Mouse (Mus musculus): ENCODE measurements around the gene Adam10. TPM values are rescaled to one million over a fixed set of nuclear protein-coding genes. Genes with fewer than 3 reads are reported as not detected.

The Adam10 gene
- polyA plus RNA-seq, 1 experiment = 36.8 TPM

GRCm38 (mm10) chr9:70655764-70656129 is 23.1 kb upstream of the Adam10 start:
- Histone ChIP-seq H3K4me1 (ENCODE audit: control insufficient read depth, insufficient read depth, low read length) (peaks cover 2% of the 10 kb centered on the region), H3K4me3 (replicated peaks; ENCODE audit: control insufficient read depth, low read depth, low read length) (peak overlapping the region; percentile 91), H3K27ac (ENCODE audit: control insufficient read depth, insufficient read depth, low read depth, low read length, poor library complexity) (no peak overlapping the region)
- WGBS = 23% methylated on average over 2 of the region's 2 CpGs
- TF ChIP-seq POLR2A (IDR thresholded peaks at IDR 0.05; ENCODE audit: borderline replicate concordance, control insufficient read depth, low read depth, low read length) (no peak), CTCF (IDR thresholded peaks at IDR 0.05; ENCODE audit: control insufficient read depth, insufficient read depth, low read length) (no peak)

GRCm38 (mm10) chr9:70656130-70657007 is 22.4 kb upstream of the Adam10 start, which contains the start of gene Gm10642:
Gene Gm10642, plus strand, starts transcription at chr9:70656251.
- Histone ChIP-seq H3K27ac (ENCODE audit: control insufficient read depth, insufficient read depth, low read depth, low read length, poor library complexity) (peak within 1 kb of the TSS; percentile 99), H3K4me1 (ENCODE audit: control insufficient read depth, insufficient read depth, low read length) (peaks cover 2% of the 10 kb centered on the region), H3K4me3 (replicated peaks; ENCODE audit: control insufficient read depth, low read depth, low read length) (peak within 1 kb of the TSS; percentile 91)
- TF ChIP-seq POLR2A (IDR thresholded peaks at IDR 0.05; ENCODE audit: borderline replicate concordance, control insufficient read depth, low read depth, low read length) = no peak
- no peak for TF ChIP-seq CTCF (IDR thresholded peaks at IDR 0.05; ENCODE audit: control insufficient read depth, insufficient read depth, low read length)
- under 1% methylated on average over 72 of the region's 72 CpGs for WGBS

GRCm38 (mm10) chr9:70657013-70657967 is 21.5 kb upstream of the Adam10 start, which contains the start of gene Mindy2:
Gene Mindy2, minus strand, starts transcription at chr9:70657174.
- Histone ChIP-seq H3K4me3 (replicated peaks; ENCODE audit: control insufficient read depth, low read depth, low read length) (peak within 1 kb of the TSS; percentile 91), H3K4me1 (ENCODE audit: control insufficient read depth, insufficient read depth, low read length) (peaks cover 2% of the 10 kb centered on the region), H3K27ac (ENCODE audit: control insufficient read depth, insufficient read depth, low read depth, low read length, poor library complexity) (peak within 1 kb of the TSS; percentile 99)
- TF ChIP-seq POLR2A (IDR thresholded peaks at IDR 0.05; ENCODE audit: borderline replicate concordance, control insufficient read depth, low read depth, low read length) = peak; percentile 96
- TF ChIP-seq CTCF (IDR thresholded peaks at IDR 0.05; ENCODE audit: control insufficient read depth, insufficient read depth, low read length) = no peak
- WGBS = under 1% methylated on average over 67 of the region's 67 CpGs

- Histone ChIP-seq H3K4me3 (replicated peaks; ENCODE audit: control insufficient read depth, low read depth, low read length) (peak overlapping the region; percentile 55), H3K27ac (ENCODE audit: control insufficient read depth, insufficient read depth, low read depth, low read length, poor library complexity) (no peak overlapping the region), H3K4me1 (ENCODE audit: control insufficient read depth, insufficient read depth, low read length) (peaks cover 2% of the 10 kb centered on the region)
- TF ChIP-seq POLR2A (IDR thresholded peaks at IDR 0.05; ENCODE audit: borderline replicate concordance, control insufficient read depth, low read depth, low read length) = no peak
- TF ChIP-seq CTCF (IDR thresholded peaks at IDR 0.05; ENCODE audit: control insufficient read depth, insufficient read depth, low read length) = no peak
- 63% methylated on average over 2 of the region's 2 CpGs for WGBS
These were observed 20.5 kb upstream of the Adam10 start for GRCm38 (mm10) chr9:70658266-70658665.

GRCm38 (mm10) chr9:70664847-70665246 is 13.9 kb upstream of the Adam10 start:
- Histone ChIP-seq H3K27ac (ENCODE audit: control insufficient read depth, insufficient read depth, low read depth, low read length, poor library complexity) (no peak overlapping the region), H3K4me1 (ENCODE audit: control insufficient read depth, insufficient read depth, low read length) (no peaks in the 10 kb centered on the region; the same call in 1 of the 2 replicates), H3K4me3 (replicated peaks; ENCODE audit: control insufficient read depth, low read depth, low read length) (no peak overlapping the region)
- 83% methylated on average over 4 of the region's 4 CpGs for WGBS
- TF ChIP-seq POLR2A (IDR thresholded peaks at IDR 0.05; ENCODE audit: borderline replicate concordance, control insufficient read depth, low read depth, low read length) (no peak), CTCF (IDR thresholded peaks at IDR 0.05; ENCODE audit: control insufficient read depth, insufficient read depth, low read length) (no peak)

GRCm38 (mm10) chr9:70665372-70666145 is 13.2 kb upstream of the Adam10 start:
- H3K27ac ChIP-seq (ENCODE audit: control insufficient read depth, insufficient read depth, low read depth, low read length, poor library complexity) = no peak overlapping the region
- no peak for TF ChIP-seq POLR2A (IDR thresholded peaks at IDR 0.05; ENCODE audit: borderline replicate concordance, control insufficient read depth, low read depth, low read length)
- no peak for TF ChIP-seq CTCF (IDR thresholded peaks at IDR 0.05; ENCODE audit: control insufficient read depth, insufficient read depth, low read length)

GRCm38 (mm10) chr9:70666811-70667210 is 12.0 kb upstream of the Adam10 start:
- TF ChIP-seq CTCF (IDR thresholded peaks at IDR 0.05; ENCODE audit: control insufficient read depth, insufficient read depth, low read length) (no peak), POLR2A (IDR thresholded peaks at IDR 0.05; ENCODE audit: borderline replicate concordance, control insufficient read depth, low read depth, low read length) (no peak)
- Histone ChIP-seq H3K4me3 (replicated peaks; ENCODE audit: control insufficient read depth, low read depth, low read length) (no peak overlapping the region), H3K27ac (ENCODE audit: control insufficient read depth, insufficient read depth, low read depth, low read length, poor library complexity) (no peak overlapping the region), H3K4me1 (ENCODE audit: control insufficient read depth, insufficient read depth, low read length) (no peaks in the 10 kb centered on the region; the same call in 1 of the 2 replicates)
- 52% methylated on average over 7 of the region's 7 CpGs for whole genome bisulfite sequencing

More at GRCm38 (mm10) chr9:70665372-70666145, 13.2 kb upstream of the Adam10 start:
- no peak overlapping the region for H3K4me3 ChIP-seq (replicated peaks; ENCODE audit: control insufficient read depth, low read depth, low read length)
- H3K4me1 ChIP-seq (ENCODE audit: control insufficient read depth, insufficient read depth, low read length) = no peaks in the 10 kb centered on the region; the same call in 1 of the 2 replicates
- 81% methylated on average over 16 of the region's 16 CpGs for WGBS

Measured in bone marrow, adult 2 months (tissue).